Mouse (Mus musculus) thymus, adult 2 months (tissue): ENCODE results near the gene Setd3. TPM values are rescaled to one million over a fixed set of nuclear protein-coding genes. Genes with fewer than 3 reads are reported as not detected.

ENCODE experiments used
- DNase-seq: peaks from one replicate; pipeline ENCODE4 v3.0.0; 2021
- H3K27ac ChIP-seq: fragments of 200-500 bp; 2 replicates; pipeline ENCODE4 v1.5.1; 2012; ENCODE audit warnings: low read length, control low read depth; ENCODE audit not compliant: control insufficient read depth, insufficient read depth
- H3K27me3 ChIP-seq: fragments of 200-500 bp; 2 replicates; pipeline ENCODE4 v1.6.1; 2012; ENCODE audit warnings: mild to moderate bottlenecking, low read length, moderate library complexity, mixed read lengths; ENCODE audit not compliant: control insufficient read depth, insufficient read depth
- H3K36me3 ChIP-seq: fragments of 200-500 bp; 2 replicates; pipeline ENCODE4 v1.6.1; 2012; ENCODE audit warnings: mild to moderate bottlenecking, low read length, moderate library complexity; ENCODE audit not compliant: control insufficient read depth, insufficient read depth
- H3K4me1 ChIP-seq: fragments of 200-500 bp; replicated peaks from 2 replicates; pipeline ENCODE4 v1.6.1; 2012; ENCODE audit warnings: low read length; ENCODE audit not compliant: control insufficient read depth, insufficient read depth
- H3K4me3 ChIP-seq: fragments of 200-500 bp; 2 replicates; pipeline ENCODE4 v1.5.1; 2012; ENCODE audit warnings: mild to moderate bottlenecking, low read length, control low read depth, moderate library complexity; ENCODE audit not compliant: control insufficient read depth, insufficient read depth
- CTCF ChIP-seq: fragments of 200-500 bp; IDR thresholded peaks from 2 replicates; pipeline ENCODE4 v1.5.1; 2012; ENCODE audit warnings: mild to moderate bottlenecking, control low read depth, low read length, moderate library complexity, borderline replicate concordance; ENCODE audit not compliant: control insufficient read depth, poor library complexity, insufficient read depth; ENCODE audit errors: extremely low read depth
- POLR2A ChIP-seq: fragments of 200-500 bp; IDR thresholded peaks from 2 replicates; pipeline ENCODE4 v1.6.1; 2012; ENCODE audit warnings: mild to moderate bottlenecking, low read length, control low read depth, moderate library complexity; ENCODE audit not compliant: control insufficient read depth, poor library complexity, insufficient read depth; ENCODE audit errors: extremely low read depth
- WGBS: fragments of 180-500 bp; shearing (Covaris S2); methylation state at CpG from one replicate; pipeline ENCODE4 v1.1.7; 2018; 5-methylcytosine and 5-hydroxymethylcytosine counted together
- polyA plus RNA-seq: library from polyadenylated mRNA; depleted of rRNA; stranded (reverse); fragments of >200 nt; gene quantifications from 2 replicates; pipeline ENCODE4 v1.2.3, GENCODE M21; 2012

The Setd3 gene
- polyA plus RNA-seq, 1 experiment: 28.5 TPM

- 82% methylated on average over 18 of the region's 18 CpGs for WGBS
- Histone ChIP-seq H3K4me1 (0 out of 2 replicates have a peak, but pooled peaks cover 4% of the 10 kb centered on the region), H3K27ac (no peak overlapping the region), H3K36me3 (no peaks in the 10 kb centered on the region), H3K4me3 (no peak overlapping the region), H3K27me3 (no peaks in the 10 kb centered on the region)
- no peak for DNase-seq
- TF ChIP-seq POLR2A (no peak), CTCF (no peak)
These were observed 34.3 kb upstream of the Setd3 start for GRCm38 (mm10) chr12:108213090-108214041.

- no peaks in the 10 kb centered on the region for H3K27me3 ChIP-seq
- DNase-seq: no peak
- 0 out of 2 replicates have a peak, but pooled peaks cover 4% of the 10 kb centered on the region for H3K4me1 ChIP-seq
- no peak overlapping the region for H3K27ac ChIP-seq
- no peak for TF ChIP-seq POLR2A
- TF ChIP-seq CTCF: no peak
- H3K36me3 ChIP-seq: no peaks in the 10 kb centered on the region
- WGBS: 87% methylated on average over 6 of the region's 6 CpGs
- H3K4me3 ChIP-seq: no peak overlapping the region
These were observed 33.4 kb upstream of the Setd3 start for GRCm38 (mm10) chr12:108212476-108212875.

GRCm38 (mm10) chr12:108212071-108212470, 33.0 kb upstream of the Setd3 start:
- Histone ChIP-seq H3K36me3 (no peaks in the 10 kb centered on the region), H3K27me3 (no peaks in the 10 kb centered on the region), H3K27ac (no peak overlapping the region), H3K4me1 (0 out of 2 replicates have a peak, but pooled peaks cover 4% of the 10 kb centered on the region), H3K4me3 (no peak overlapping the region)
- no peak for TF ChIP-seq CTCF
- no peak for TF ChIP-seq POLR2A
- no peak for DNase-seq
- 26% methylated on average over 5 of the region's 5 CpGs for WGBS

- 0 out of 2 replicates have a peak, but pooled peaks cover 4% of the 10 kb centered on the region for H3K4me1 ChIP-seq
These were observed 31.5 kb upstream of the Setd3 start for GRCm38 (mm10) chr12:108210623-108211022.

GRCm38 (mm10) chr12:108208726-108209438, 29.8 kb upstream of the Setd3 start:
- TF ChIP-seq CTCF (peak; percentile 82), POLR2A (no peak)
- Histone ChIP-seq H3K36me3 (no peaks in the 10 kb centered on the region), H3K4me1 (0 out of 2 replicates have a peak, but pooled peaks cover 4% of the 10 kb centered on the region), H3K4me3 (no peak overlapping the region), H3K27me3 (no peaks in the 10 kb centered on the region), H3K27ac (no peak overlapping the region)
- WGBS: 43% methylated on average over 13 of the region's 13 CpGs
- DNase-seq: peak; percentile 64

More at GRCm38 (mm10) chr12:108210623-108211022, 31.5 kb upstream of the Setd3 start:
- 98% methylated on average over 15 of the region's 15 CpGs for WGBS
- H3K27me3 ChIP-seq: no peaks in the 10 kb centered on the region
- H3K27ac ChIP-seq: no peak overlapping the region
- no peak for DNase-seq
- no peak overlapping the region for H3K4me3 ChIP-seq
- no peaks in the 10 kb centered on the region for H3K36me3 ChIP-seq
- TF ChIP-seq POLR2A (no peak), CTCF (no peak)

GRCm38 (mm10) chr12:108208216-108208615, 29.1 kb upstream of the Setd3 start:
- WGBS: 95% methylated on average over 9 of the region's 9 CpGs
- no peak overlapping the region for H3K27ac ChIP-seq
- H3K4me1 ChIP-seq: 0 out of 2 replicates have a peak, but pooled peaks cover 4% of the 10 kb centered on the region
- no peaks in the 10 kb centered on the region; the same call in 1 of the 2 replicates for H3K36me3 ChIP-seq
- H3K27me3 ChIP-seq: no peaks in the 10 kb centered on the region
- DNase-seq: no peak
- TF ChIP-seq POLR2A (no peak), CTCF (no peak)
- no peak overlapping the region for H3K4me3 ChIP-seq
